Mouse (Mus musculus) ES-E14 (cell line): ENCODE measurements around the gene Prrc2b. TPM values are rescaled to one million over a fixed set of nuclear protein-coding genes. Genes with fewer than 3 reads are reported as not detected.

ENCODE experiments used
- DNase-seq: peaks from one replicate; pipeline ENCODE4 v3.0.0-alpha.2; 2013; ENCODE audit warnings: low read depth, low spot score
- H3K27ac ChIP-seq: 2 replicates; pipeline ENCODE4 v1.5.1; 2012; ENCODE audit warnings: low read depth, mild to moderate bottlenecking, low read length, moderate library complexity, mixed read lengths; ENCODE audit not compliant: poor library complexity, insufficient read depth, severe bottlenecking
- H3K36me3 ChIP-seq: 2 replicates; pipeline ENCODE4 v1.6.1; 2012; ENCODE audit warnings: mild to moderate bottlenecking, low read length, moderate library complexity, mixed read lengths; ENCODE audit not compliant: control insufficient read depth, poor library complexity, insufficient read depth, severe bottlenecking
- H3K4me1 ChIP-seq, 2 experiments: fragments of 150-350 bp in 1 of 2; sonication (generic) in 1 of 2; 2 replicates each; pipeline ENCODE4 v1.6.1; 2012; ENCODE audit warnings: low read length in 2 of 2, mild to moderate bottlenecking in 1 of 2, mixed read lengths in 1 of 2; ENCODE audit not compliant: control insufficient read depth in 2 of 2, insufficient read depth in 2 of 2, poor library complexity in 1 of 2
- H3K4me3 ChIP-seq, 2 experiments: fragments of 150-350 bp in 1 of 2; sonication (generic) in 1 of 2; 2 replicates each; pipeline ENCODE4 v1.5.1; 2012; ENCODE audit warnings: low read length in 2 of 2, low read depth in 1 of 2, mild to moderate bottlenecking in 1 of 2, mixed read lengths in 1 of 2; ENCODE audit not compliant: insufficient read depth in 1 of 2, poor library complexity in 1 of 2, severe bottlenecking in 1 of 2
- H3K9ac ChIP-seq: 2 replicates; pipeline ENCODE4 v1.6.1; 2012; ENCODE audit warnings: low read depth, mild to moderate bottlenecking, low read length, mixed read lengths; ENCODE audit not compliant: poor library complexity, insufficient read depth, severe bottlenecking
- H3K9me3 ChIP-seq: fragments of 150-350 bp; sonication (generic); 2 replicates; pipeline ENCODE4 v1.6.1; 2012; ENCODE audit warnings: low read depth, mild to moderate bottlenecking, low read length; ENCODE audit not compliant: control insufficient read depth, insufficient read depth
- CHD2 ChIP-seq: IDR thresholded peaks from 2 replicates; pipeline ENCODE4 v1.6.1; 2014; ENCODE audit warnings: mild to moderate bottlenecking, low read depth, low read length, inconsistent platforms
- HCFC1 ChIP-seq: IDR thresholded peaks from 2 replicates; pipeline ENCODE4 v1.6.1; 2012; ENCODE audit warnings: low read length, inconsistent platforms, borderline replicate concordance; ENCODE audit not compliant: insufficient read depth
- MAFK ChIP-seq: IDR thresholded peaks from 2 replicates; pipeline ENCODE4 v1.6.1; 2014; ENCODE audit warnings: mild to moderate bottlenecking, low read depth, low read length, inconsistent platforms; ENCODE audit not compliant: insufficient read depth
- ZC3H11A ChIP-seq: IDR thresholded peaks from 2 replicates; pipeline ENCODE4 v1.6.1; 2012; ENCODE audit warnings: low read depth, mild to moderate bottlenecking, inconsistent platforms, low read length, borderline replicate concordance
- ZNF384 ChIP-seq: IDR thresholded peaks from 2 replicates; pipeline ENCODE4 v1.6.1; 2012; ENCODE audit warnings: low read depth, low read length, inconsistent platforms
- in situ Hi-C, 2 experiments: fragments of 600-800 bp; cut with MboI; formaldehyde crosslinking; loops; one replicate each; pipeline ENCODE4 v1.15.1; 2025; ENCODE audit warnings: low sequenced_read_pairs in 2 of 2, inconsistent platforms in 1 of 2; ENCODE audit not compliant: unreplicated experiment in 2 of 2
- total RNA-seq: library from RNA; depleted of rRNA; stranded (reverse); fragments of 300-350 nt; gene quantifications from 2 replicates; pipeline ENCODE4 v1.2.3, GENCODE M21; 2012

Prrc2b gene
- total RNA-seq, 1 experiment = 75.1 TPM

GRCm38 (mm10) chr2:32167034-32167770 lies 16.3 kb downstream of the Prrc2b start:
- DNase-seq = no peak
- Histone ChIP-seq H3K4me1 (peaks cover 18 to 41% of the 10 kb centered on the region in 2 experiments), H3K27ac (peak overlapping the region; percentile 98), H3K9ac (peak overlapping the region; percentile 84), H3K36me3 (peaks cover 5% of the 10 kb centered on the region; the same call in 1 of the 2 replicates), H3K4me3 (peak overlapping the region; percentile 58 to 71), H3K9me3 (no peaks in the 10 kb centered on the region)
- in situ Hi-C loops = no loop called here
- no peak for TF ChIP-seq MAFK
- peak; percentile 46; the same call in 1 of the 2 replicates for TF ChIP-seq CHD2

GRCm38 (mm10) chr2:32167819-32168218 lies 16.9 kb downstream of the Prrc2b start:
- TF ChIP-seq MAFK = no peak
- TF ChIP-seq ZC3H11A = no peak
- no peak for TF ChIP-seq CHD2
- no peak for TF ChIP-seq HCFC1
- no peak for TF ChIP-seq ZNF384
- peak overlapping the region; percentile 98 for H3K27ac ChIP-seq
- peaks cover 22 to 40% of the 10 kb centered on the region in 2 experiments for H3K4me1 ChIP-seq
- in situ Hi-C loops = no loop called here
- DNase-seq = no peak
- no peaks in the 10 kb centered on the region for H3K9me3 ChIP-seq
- H3K4me3 ChIP-seq = peak overlapping the region; percentile 58 to 71
- peaks cover 5% of the 10 kb centered on the region; the same call in 1 of the 2 replicates for H3K36me3 ChIP-seq
- peak overlapping the region; percentile 84 for H3K9ac ChIP-seq

GRCm38 (mm10) chr2:32169292-32169691 lies 18.4 kb downstream of the Prrc2b start:
- in situ Hi-C loops = no loop called here
- no peak for DNase-seq
- H3K27ac ChIP-seq = no peak overlapping the region
- no peaks in the 10 kb centered on the region for H3K9me3 ChIP-seq
- peaks cover 5% of the 10 kb centered on the region; the same call in 1 of the 2 replicates for H3K36me3 ChIP-seq
- H3K4me1 ChIP-seq = peaks cover 20 to 42% of the 10 kb centered on the region in 2 experiments
- no peak overlapping the region for H3K9ac ChIP-seq
- no peak overlapping the region for H3K4me3 ChIP-seq
- TF ChIP-seq MAFK (no peak), HCFC1 (no peak), ZC3H11A (no peak), ZNF384 (no peak), CHD2 (no peak)

GRCm38 (mm10) chr2:32170010-32170409 lies 19.1 kb downstream of the Prrc2b start:
- no peak for TF ChIP-seq MAFK
- TF ChIP-seq CHD2 = no peak
- no peak for TF ChIP-seq ZNF384
- no peak for TF ChIP-seq ZC3H11A
- TF ChIP-seq HCFC1 = no peak
- in situ Hi-C loops = no loop called here
- Histone ChIP-seq H3K9me3 (no peaks in the 10 kb centered on the region), H3K9ac (0 out of 2 replicates have a peak overlapping the region, but pooled peaks have one; percentile 8), H3K4me3 (no peak overlapping the region), H3K4me1 (peaks cover 17 to 42% of the 10 kb centered on the region in 2 experiments), H3K36me3 (peaks cover 5% of the 10 kb centered on the region; the same call in 1 of the 2 replicates), H3K27ac (0 out of 2 replicates have a peak overlapping the region, but pooled peaks have one; percentile 10)
- no peak for DNase-seq
